Mouse (Mus musculus) monocyte, adult 2 months (primary cell): ENCODE data around the gene Rab3a.

ENCODE experiments used
- DNase-seq, 2 experiments: peaks; one replicate each; pipeline ENCODE4 v3.0.0; 2022; ENCODE audit warnings: low spot score in 2 of 2, low read depth in 1 of 2

Gene Rab3a

DNA sequence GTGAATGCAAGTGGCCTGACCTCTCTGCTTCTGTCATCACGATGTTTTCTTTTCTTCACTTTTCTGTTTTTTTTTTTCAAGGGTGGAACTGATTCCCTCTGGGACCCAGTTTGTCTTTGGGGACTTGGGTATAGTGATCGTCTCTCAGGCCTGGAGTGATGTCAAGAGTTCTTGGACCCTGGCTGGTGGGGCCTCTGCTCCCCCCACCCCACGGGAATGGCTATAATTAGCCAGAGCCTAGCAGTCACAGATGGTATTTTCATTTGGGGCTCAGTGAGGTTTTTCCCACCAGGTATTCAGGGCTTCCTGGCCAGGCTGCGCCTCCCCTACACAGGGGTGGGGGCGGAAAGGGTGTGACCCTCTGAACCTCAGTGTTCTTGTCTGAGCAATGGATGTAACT lies 12.8 kb upstream of the Rab3a start:
- no peak for DNase-seq

DNA sequence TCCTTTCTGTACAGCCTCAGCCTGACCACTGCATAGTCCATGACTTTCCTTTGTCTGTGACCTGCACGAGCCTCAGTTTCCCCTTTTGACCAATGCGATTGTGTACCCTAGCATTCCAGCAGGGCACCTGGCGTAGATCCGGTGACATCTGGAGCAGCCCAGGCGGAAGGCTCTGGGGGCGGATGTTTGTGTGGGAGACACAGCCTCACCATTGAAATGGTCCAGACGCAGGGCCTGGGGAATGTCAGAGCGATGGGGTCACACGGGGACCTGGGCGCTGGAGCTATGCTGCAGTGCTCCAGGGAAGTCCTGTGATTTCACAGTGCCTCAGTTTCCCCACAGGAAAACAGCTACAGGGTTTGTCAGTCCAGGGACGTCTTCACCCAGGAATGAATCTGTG lies 12.3 kb upstream of the Rab3a start:
- no peak for DNase-seq

DNA sequence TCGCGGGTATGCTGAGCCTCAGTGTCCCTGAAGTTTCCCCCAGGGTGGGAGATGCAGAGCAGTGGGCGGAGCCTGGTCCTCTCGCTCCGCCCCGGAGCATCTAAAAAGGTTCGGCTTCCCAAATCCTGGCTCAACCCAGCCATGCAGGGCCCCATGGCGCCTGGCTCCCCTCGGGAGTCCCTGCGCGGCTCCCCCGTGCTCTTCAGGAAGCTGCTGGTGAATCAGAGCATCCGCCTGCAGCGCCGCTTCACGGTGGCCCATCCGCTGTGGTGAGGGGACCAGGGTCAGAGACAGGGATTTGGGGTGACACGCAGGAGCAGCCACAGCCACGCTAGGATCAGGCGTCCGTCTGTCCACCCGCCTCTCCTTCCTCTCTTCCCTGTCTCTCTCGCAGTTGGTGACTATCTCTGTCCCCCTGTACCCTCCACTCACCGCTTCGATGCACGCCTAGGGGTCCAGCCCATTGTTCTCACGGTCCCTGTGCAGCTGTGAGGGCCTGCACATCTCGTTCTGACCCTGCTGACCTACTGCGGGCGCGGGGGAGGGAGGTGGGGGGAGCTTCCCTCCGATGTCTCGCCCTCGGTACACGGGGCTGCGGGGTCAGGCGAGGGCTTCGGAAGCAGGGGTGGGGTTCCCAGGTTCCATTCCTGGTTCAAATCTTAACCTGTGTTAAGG lies 11.4 kb upstream of the Rab3a start:
- no peak for DNase-seq

GRCm38 (mm10) chr8:70743656-70744590 lies 10.6 kb upstream of the Rab3a start:
- DNase-seq: no peak

DNA sequence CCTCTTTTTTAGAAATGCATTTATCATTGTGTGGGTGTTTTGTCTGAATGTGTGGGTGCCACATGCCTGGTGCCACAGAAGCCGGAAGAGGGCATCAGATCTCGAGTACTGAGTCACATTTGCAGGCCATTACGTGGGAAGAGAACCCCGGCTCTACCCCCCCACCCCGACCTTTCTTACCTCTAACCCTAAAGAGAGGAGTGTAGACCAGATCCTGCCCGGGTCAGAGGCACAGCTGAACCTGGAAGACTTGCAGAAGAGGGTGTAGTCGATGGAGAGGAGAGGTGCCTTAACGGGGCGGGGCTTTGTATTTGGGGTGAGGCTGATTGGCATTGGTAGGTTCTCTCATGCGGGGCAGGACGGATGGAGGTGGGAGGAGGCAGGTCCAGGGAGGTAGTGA lies 9.7 kb upstream of the Rab3a start:
- DNase-seq: no peak

DNA sequence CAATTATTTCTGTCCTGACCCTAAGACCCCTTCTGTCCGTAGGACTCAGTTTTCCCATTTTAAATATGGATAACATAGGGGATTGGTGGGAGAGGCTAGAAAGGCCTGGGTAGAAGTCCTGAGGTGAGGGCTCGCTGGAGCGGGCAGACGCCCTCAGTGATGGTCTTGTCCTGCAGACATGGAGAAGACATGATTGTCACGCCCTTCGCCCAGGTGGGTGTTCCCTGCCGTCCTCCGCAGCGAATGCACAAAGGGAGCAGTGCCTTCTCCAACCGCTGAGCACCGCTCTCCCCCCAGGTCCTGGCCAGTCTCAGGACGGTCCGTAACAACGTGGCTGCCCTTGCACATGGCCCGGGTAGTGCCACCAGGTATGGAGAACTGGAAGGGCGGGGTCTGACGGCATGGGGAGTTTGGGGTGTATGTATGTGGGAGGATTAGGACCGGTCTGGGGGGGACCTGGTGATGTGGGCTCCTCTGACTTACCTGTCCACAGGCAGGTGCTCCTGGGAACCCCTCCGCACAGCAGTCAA lies 8.7 kb upstream of the Rab3a start:
- no peak for DNase-seq

- DNase-seq: no peak
These were observed 7.8 kb upstream of the Rab3a start for GRCm38 (mm10) chr8:70746676-70747075.

GRCm38 (mm10) chr8:70747211-70747890 lies 7.1 kb upstream of the Rab3a start:
- no peak for DNase-seq

GRCm38 (mm10) chr8:70748246-70749096 lies 6.0 kb upstream of the Rab3a start:
- DNase-seq: no peak

DNA sequence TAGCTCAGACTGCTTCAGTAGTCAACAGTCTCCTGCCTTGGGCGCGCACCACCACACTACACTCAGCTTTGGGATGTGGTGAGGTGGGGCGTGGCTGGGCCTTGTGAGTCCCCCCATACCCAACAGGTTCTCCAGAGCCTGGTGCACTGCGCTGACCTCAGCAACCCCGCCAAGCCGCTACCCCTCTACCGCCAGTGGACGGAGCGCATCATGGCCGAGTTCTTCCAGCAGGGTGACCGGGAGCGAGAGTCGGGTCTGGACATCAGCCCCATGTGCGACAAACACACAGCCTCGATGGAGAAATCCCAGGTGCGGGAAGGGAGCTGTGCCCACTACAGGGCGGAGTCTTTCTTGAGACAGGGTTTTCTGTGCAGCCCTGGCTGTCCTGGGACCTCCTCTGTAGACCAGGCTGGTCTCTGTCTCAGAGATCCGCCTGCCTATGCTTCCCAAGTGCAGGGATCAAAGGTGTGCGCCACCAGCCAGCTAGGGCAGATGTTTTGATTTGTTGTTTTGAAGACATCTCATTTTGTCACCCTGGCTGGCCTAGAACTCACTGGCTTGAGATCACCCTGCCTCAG lies 5.3 kb upstream of the Rab3a start:
- no peak for DNase-seq

DNA sequence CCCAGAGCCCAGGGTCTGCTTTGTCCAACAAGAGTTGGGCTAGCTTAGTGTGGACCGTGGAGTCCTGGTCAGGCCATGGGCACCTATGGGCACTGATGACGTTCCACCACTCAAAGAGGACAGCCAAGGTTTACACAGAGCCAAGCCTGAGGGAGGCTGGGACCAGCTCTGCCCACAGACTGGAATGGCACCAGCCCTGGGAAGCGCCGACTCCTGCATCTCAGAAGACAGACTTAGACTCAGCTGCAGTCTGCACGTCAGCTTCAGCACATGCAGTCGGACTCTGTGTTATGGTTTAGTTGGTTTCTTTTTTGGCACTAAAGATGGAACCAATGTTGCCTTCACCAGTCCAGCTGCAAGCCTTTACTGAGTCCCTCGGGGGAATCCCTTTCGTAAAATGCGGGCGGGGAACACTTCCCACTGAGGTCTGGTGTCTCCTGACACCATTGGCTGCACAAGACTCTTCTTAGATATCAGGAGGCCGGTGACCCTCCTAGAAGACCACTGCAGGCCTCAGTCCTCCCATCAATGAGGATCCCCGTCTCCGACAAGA lies 4.3 kb upstream of the Rab3a start:
- DNase-seq: no peak

DNA sequence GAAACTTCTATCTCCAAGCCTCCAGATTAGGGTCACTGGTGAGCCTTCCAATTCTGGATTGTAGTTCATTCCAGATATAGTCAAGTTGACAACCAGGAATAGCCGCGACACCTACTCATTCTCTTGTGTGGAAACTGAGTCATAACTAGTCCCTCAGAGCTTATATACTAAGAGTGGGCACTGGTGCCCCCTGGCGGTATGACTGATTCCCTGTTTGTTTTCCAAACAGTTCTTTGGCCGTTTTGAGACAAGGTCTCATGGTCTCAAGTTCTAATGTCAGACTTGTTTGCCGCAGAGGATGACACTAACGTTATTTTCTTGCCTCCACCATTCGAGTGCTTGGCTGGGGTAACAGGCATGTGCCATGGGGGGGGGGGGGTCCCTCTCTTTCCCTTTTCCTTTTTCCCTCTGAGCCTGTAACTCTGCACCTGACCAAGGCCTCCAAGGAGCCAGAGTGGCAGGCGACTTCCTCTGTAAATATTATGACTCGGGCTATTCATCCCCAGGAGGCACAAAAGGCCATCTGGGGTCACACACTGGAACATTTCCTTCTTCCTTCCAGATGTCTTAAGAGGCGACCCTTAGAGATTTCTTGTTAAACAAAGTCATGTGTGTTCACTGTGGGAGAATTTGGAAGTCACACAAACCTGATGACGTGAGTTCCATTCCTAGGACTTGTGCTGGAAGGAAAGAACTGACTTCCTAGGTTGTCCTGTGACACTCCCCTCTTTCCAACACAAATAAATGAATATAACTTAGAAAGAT lies 2.3 kb upstream of the Rab3a start:
- no peak for DNase-seq

- DNase-seq: no peak
These were observed 1.3 kb upstream of the Rab3a start for GRCm38 (mm10) chr8:70753151-70753550.

- DNase-seq: no peak
These were observed 587 bp downstream of the Rab3a start for GRCm38 (mm10) chr8:70754871-70755660.

GRCm38 (mm10) chr8:70755661-70756475 lies 1.4 kb downstream of the Rab3a start:
- no peak for DNase-seq

DNA sequence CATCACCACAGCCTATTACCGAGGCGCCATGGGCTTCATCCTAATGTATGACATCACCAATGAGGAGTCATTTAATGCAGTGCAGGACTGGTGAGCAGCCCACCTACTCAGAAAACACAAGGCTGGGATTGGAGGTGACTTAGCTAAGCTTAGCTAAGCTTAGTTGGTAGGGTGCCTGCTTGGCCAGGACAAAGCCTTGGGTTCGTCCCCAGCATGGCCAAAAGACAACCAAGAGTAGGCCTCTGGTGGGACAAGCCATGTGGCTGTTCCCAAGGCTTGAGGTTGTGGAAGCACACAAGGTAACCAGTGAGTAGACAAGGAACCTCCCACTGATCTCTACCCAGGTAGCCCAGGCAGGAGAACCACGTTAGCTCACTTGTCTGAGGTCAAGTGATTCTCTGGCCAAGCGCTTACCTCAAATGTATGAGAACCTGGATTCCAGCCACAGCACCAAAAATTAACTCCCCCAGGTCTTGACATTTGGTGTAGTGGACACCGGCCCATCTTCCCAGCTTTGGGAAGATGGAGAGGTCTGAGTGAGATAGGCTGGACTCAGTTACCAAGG lies 2.1 kb downstream of the Rab3a start:
- no peak for DNase-seq

DNA sequence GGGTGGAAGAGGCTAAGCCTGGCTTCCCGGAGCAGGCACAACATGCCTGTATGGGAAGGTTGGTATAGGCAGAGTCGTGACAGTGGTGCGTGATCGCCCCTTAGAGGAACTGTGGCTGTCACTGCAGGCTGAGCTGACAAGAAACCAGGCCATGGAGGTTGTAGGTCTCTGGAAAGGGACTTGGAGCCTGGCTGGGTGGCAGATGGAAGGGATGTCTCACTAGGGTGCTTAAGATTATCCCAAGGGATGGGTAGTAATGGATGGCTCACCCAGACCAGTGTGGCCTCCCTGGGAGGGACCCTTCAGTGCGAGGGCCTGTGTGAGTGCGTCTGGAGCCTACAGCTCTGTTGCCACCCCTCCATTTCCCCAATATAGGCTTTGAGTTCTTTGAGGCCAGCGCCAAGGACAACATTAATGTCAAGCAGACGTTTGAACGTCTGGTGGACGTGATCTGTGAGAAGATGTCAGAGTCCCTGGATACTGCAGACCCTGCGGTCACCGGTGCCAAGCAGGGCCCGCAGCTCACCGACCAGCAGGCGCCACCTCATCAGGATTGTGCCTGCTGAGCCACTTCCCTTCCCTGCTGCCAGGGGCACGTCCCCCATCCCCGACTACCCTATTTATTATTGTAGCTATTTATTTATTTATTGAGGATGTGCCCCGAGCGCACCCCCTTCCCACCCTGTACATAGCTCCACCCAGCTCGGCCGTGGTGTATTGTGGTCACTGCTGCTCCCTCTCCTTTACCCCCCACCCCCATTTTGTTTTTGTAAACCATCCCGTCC lies 3.2 kb downstream of the Rab3a start:
- no peak for DNase-seq
